Mouse (Mus musculus) limb, embryonic 11.5 days (tissue): Measurements from ENCODE around the gene Zfp653. TPM values are rescaled to one million over a fixed set of nuclear protein-coding genes. Genes with fewer than 3 reads are reported as not detected.
A peak's percentile ranks its signal among the peaks of the same experiment; 100 is the strongest.
"Not testable (repeated sequence)": the region's sequence is repeated elsewhere in the genome, so short reads cannot be mapped to it uniquely, and the experiment has no call there.

Experiments
- ATAC-seq: fragments of 200-750 bp; cut with Nextera tagmentation; 2 replicates; pipeline ENCODE4 v1.8.0; 2017; ENCODE audit warnings: low read depth; ENCODE audit not compliant: insufficient number of reproducible peaks, low FRiP score, low TSS enrichment
- DNase-seq: peaks from one replicate; pipeline ENCODE4 v3.0.0-alpha.2; 2015; ENCODE audit warnings: low spot score
- H3K27ac ChIP-seq: fragments of 300-500 bp; sonication (generic); replicated peaks from 2 replicates; pipeline ENCODE4 v1.5.1; 2014; ENCODE audit warnings: low read depth, mild to moderate bottlenecking, low read length
- H3K27me3 ChIP-seq: fragments of 300-500 bp; sonication (generic); 2 replicates; pipeline ENCODE4 v1.6.1; 2014; ENCODE audit warnings: mild to moderate bottlenecking, low read length, mixed read lengths; ENCODE audit not compliant: control insufficient read depth, insufficient read depth
- H3K36me3 ChIP-seq: fragments of 300-500 bp; sonication (generic); 2 replicates; pipeline ENCODE4 v1.6.1; 2014; ENCODE audit warnings: mild to moderate bottlenecking, low read length, moderate library complexity, mixed read lengths; ENCODE audit not compliant: control insufficient read depth, insufficient read depth
- H3K4me1 ChIP-seq: fragments of 300-500 bp; sonication (generic); 2 replicates; pipeline ENCODE4 v1.6.1; 2014; ENCODE audit warnings: low read length, mixed read lengths; ENCODE audit not compliant: control insufficient read depth, insufficient read depth
- H3K4me2 ChIP-seq: fragments of 300-500 bp; sonication (generic); 2 replicates; pipeline ENCODE4 v1.6.1; 2014; ENCODE audit warnings: low read depth, mild to moderate bottlenecking, moderate library complexity; ENCODE audit not compliant: severe bottlenecking
- H3K4me3 ChIP-seq: fragments of 300-500 bp; sonication (generic); 2 replicates; pipeline ENCODE4 v1.5.1; 2014; ENCODE audit warnings: low read depth, low read length
- H3K9ac ChIP-seq: fragments of 300-500 bp; sonication (generic); 2 replicates; pipeline ENCODE4 v1.6.1; 2014; ENCODE audit warnings: mild to moderate bottlenecking, low read length
- H3K9me3 ChIP-seq: fragments of 300-500 bp; sonication (generic); 2 replicates; pipeline ENCODE4 v1.6.1; 2016; ENCODE audit warnings: low read length; ENCODE audit not compliant: control insufficient read depth
- WGBS: fragments of 180-500 bp; shearing (Covaris S2); extraction: QIAGEN DNeasy Blood & Tissue Kit; methylation state at CpG from one replicate; pipeline ENCODE4 v1.1.7; 2014; 5-methylcytosine and 5-hydroxymethylcytosine counted together
- polyA plus RNA-seq: library from polyadenylated mRNA; unstranded; fragments of >200 nt; fragmentation: Nextera tagmentation; extraction: Ambion mirVana; gene quantifications from 2 replicates; pipeline ENCODE4 v1.2.1, GENCODE M21; 2014

The Zfp653 gene
- polyA plus RNA-seq, 1 experiment from 2014 or later: 8.7 TPM

DNA sequence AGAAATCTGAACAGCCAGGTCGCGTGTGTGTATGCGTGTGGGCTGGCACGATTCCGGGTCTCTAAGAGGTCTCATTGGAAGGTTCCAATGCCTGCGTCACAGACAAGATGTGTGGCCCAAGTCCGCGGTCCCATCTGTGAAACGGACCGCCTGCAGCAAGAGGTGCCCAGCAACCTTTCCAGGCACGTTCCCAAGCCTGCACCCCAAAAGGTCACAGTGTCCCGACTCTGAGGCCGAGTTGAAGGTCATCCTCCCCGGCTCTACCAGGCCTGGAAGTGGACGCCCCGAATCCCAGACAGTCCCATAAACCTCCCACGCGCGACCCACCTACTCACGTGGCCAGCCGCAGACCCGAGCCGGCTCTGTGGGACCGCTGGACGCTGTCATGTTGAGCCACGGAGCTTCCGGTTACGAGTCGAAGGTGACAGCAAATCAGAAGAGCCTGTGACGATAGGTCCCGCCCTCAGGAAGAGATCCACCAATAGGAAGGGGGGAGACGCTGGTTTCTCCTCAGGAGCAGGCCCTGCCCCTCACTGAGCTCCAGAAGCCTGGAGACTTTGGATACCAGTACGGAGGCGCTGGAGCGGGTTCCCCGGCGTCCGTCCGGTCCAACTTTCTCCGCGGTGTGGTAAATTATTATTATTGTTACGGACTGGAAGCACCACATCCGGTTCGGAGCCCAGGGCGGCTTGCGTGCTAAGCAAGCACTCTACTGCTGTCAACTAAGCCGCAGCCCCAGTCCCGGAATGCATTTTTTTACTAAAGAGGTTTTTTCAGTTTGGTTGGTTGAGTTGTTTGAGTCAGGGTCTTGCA, 14.1 kb upstream of the Zfp653 start, which contains the start of gene Ecsit:
Ecsit (minus strand) TSS at position 417 of the 813 bp plus-strand sequence.
- Histone ChIP-seq H3K4me2 (peak within 1 kb of the TSS; percentile 79), H3K9ac (peak within 1 kb of the TSS; percentile 62), H3K9me3 (no peaks in the 10 kb centered on the region), H3K36me3 (no peaks in the 10 kb centered on the region), H3K27ac (no peak within 1 kb of the TSS), H3K4me3 (peak within 1 kb of the TSS; percentile 77), H3K27me3 (no peaks in the 10 kb centered on the region), H3K4me1 (peaks cover 6% of the 10 kb centered on the region; the same call in 1 of the 2 replicates)
- ATAC-seq (peak; percentile 97), DNase-seq (peak; percentile 93)
- WGBS: under 1% methylated on average over 48 of the region's 48 CpGs

DNA sequence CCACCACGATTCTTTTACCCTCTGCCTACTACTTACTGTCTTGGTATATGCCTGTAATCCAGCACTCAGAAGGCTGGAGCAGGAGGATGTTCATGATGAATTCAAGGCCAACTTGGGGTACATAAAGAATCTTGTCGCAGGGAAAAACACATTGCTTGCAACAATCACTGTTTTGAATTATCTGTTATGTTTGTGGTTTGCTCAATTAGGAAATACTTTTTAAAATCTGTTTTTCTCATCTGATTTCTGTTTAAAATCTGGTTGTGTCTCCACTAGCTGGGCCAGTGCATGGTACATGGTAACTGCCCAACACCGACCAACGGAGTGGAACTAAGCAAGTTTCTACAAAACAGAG, 13.5 kb upstream of the Zfp653 start:
- Histone ChIP-seq H3K4me3 (peak overlapping the region; percentile 77), H3K4me1 (peaks cover 6% of the 10 kb centered on the region; the same call in 1 of the 2 replicates), H3K9me3 (no peaks in the 10 kb centered on the region), H3K4me2 (peak overlapping the region; percentile 79), H3K27me3 (no peaks in the 10 kb centered on the region), H3K36me3 (no peaks in the 10 kb centered on the region), H3K9ac (peak overlapping the region; percentile 62), H3K27ac (no peak overlapping the region)
- 37% methylated on average over 4 of the region's 4 CpGs for WGBS
- DNase-seq: no peak
- no peak for ATAC-seq

DNA sequence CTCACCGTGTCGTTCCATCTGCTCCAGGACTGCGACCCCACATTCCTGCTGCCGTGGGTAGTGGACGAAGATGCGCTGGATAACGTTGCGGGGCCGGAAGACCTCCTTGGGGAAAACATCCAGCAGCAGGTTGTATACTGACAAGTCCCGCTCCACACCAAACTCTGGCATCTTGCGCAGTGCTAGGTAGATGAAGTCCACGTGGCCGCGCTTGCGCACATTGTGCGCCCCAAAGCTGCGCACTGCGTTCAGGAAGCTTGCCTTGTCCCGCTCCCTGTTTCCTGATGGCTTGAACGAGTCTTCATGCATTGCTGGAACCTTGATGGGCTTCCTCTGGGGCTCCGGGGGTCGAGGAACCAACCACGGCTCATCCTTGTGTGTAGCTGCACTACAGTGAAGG, 5.0 kb upstream of the Zfp653 start:
- ATAC-seq (no peak), DNase-seq (no peak)
- H3K4me3 ChIP-seq: no peak overlapping the region
- no peak overlapping the region for H3K9ac ChIP-seq
- H3K27ac ChIP-seq: no peak overlapping the region
- no peaks in the 10 kb centered on the region for H3K27me3 ChIP-seq
- H3K4me1 ChIP-seq: no peaks in the 10 kb centered on the region
- 91% methylated on average over 23 of the region's 23 CpGs for WGBS
- 0 out of 2 replicates have a peak, but pooled peaks cover 2% of the 10 kb centered on the region for H3K36me3 ChIP-seq
- no peaks in the 10 kb centered on the region for H3K9me3 ChIP-seq
- no peak overlapping the region for H3K4me2 ChIP-seq

DNA sequence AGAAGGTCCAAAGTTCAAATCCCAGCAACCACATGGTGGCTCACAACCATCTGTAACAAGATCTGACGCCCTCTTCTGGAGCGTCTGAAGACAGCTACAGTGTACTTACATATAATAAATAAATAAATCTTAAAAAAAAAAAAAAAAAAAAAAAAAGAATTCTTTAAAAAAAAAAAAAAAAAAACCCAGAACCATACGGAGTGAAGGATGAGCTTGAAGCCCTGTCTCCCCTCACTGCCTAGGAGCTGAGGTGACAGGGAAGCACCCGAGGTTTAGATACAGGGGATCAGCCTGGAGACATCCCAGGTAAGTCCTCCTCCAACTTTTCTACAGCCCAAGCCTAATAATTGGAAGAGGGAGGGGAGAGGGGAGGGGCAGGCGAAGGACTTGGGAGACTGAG, 4.6 kb upstream of the Zfp653 start:
- ATAC-seq, DNase-seq, H3K4me3 ChIP-seq, H3K27ac ChIP-seq, H3K4me2 ChIP-seq, H3K4me1 ChIP-seq, H3K27me3 ChIP-seq, H3K36me3 ChIP-seq, H3K9me3 ChIP-seq, H3K9ac ChIP-seq: not testable (repeated sequence)
- WGBS: 75% methylated on average over 5 of the region's 5 CpGs

DNA sequence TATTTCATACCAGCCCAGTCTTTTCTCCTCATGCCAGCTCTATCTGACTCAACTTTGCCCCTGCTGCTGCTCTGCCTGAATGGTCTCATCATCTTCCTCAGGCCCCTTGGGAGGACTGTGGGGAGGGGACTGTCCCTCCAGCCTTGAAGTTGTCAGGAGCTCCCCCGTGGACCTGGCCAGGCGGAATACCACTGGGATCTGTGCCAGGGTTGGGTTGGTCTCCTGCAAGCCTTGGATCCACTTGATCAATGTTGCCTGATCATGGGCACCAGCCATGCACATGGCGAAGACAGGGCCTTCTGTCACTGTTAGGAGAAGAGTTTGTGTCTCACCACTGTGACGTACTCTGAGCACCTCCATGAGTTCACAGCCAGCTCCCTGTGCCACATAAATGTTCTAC, 1.1 kb upstream of the Zfp653 start:
- Histone ChIP-seq H3K4me2 (no peak overlapping the region), H3K27me3 (no peaks in the 10 kb centered on the region), H3K4me1 (peaks cover 5% of the 10 kb centered on the region; the same call in 1 of the 2 replicates), H3K9ac (no peak overlapping the region), H3K9me3 (no peaks in the 10 kb centered on the region), H3K27ac (no peak overlapping the region), H3K4me3 (no peak overlapping the region), H3K36me3 (0 out of 2 replicates have a peak, but pooled peaks cover 2% of the 10 kb centered on the region)
- ATAC-seq (no peak), DNase-seq (no peak)
- WGBS: 95% methylated on average over 4 of the region's 4 CpGs

DNA sequence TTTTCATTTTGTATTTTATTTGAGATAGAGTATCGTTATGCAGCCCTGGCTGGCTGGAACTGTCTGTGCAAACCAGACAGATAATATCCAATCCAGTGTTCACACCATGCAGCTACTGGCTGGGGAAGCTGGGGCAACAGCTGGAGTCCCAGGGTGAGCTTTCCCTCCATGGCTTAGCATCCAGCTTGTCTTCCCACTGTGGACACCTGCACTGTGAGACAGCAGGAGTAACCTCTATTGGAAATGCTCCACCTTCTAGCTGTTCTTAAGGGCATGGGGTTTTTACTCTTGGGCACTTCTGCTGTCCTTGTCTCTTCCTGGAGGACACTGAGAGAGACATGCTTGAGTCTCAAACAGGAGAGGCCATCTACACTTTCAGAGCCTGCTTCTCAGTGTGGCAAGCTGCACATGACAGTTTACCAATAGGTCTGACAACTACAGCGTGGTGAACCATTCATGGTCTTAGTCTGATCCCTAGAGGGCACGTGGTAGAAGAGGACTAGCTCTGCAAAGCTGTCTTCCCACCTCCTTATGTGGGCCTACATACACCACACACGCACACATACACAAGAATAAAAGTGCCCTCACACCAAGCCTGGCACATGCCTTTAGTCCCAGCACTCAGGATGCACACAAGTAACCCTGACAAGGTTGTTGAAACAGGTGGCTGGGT, 1.2 kb downstream of the Zfp653 start:
- no peak overlapping the region for H3K27ac ChIP-seq
- peak; percentile 7; the same call in 1 of the 2 replicates for ATAC-seq
- DNase-seq: no peak

DNA sequence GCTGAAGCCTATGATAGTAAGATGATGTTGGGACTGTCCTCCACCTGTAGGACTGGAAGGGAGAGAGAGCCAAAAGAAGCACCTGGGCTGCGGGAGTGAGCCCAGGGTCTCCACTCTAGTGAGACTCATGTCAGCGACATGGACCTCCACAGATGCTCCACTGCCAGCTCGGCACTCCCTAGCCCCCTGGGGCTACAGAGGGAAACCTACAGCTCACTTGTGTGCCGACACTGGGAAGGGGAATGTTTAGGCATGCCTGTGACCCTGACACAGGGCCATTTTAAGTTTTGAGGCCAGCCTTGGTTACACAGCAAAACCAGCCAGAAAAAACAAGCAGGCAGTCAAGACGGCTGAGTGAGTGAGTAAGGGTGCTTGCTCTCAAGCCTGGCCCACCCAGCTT, 4.0 kb downstream of the Zfp653 start:
- Histone ChIP-seq H3K36me3 (peaks cover 14% of the 10 kb centered on the region; the same call in 1 of the 2 replicates), H3K4me2 (no peak overlapping the region), H3K9ac (no peak overlapping the region), H3K9me3 (no peaks in the 10 kb centered on the region), H3K4me3 (no peak overlapping the region), H3K4me1 (peaks cover 5% of the 10 kb centered on the region; the same call in 1 of the 2 replicates), H3K27me3 (no peaks in the 10 kb centered on the region), H3K27ac (no peak overlapping the region)
- ATAC-seq (no peak), DNase-seq (no peak)
- 73% methylated on average over 5 of the region's 5 CpGs for WGBS

More for the DNA sequence above, 1.2 kb downstream of the Zfp653 start:
- peaks cover 7% of the 10 kb centered on the region; the same call in 1 of the 2 replicates for H3K36me3 ChIP-seq
- H3K27me3 ChIP-seq: no peaks in the 10 kb centered on the region
- H3K9me3 ChIP-seq: no peaks in the 10 kb centered on the region
- H3K4me2 ChIP-seq: peak overlapping the region; percentile 36
- H3K4me3 ChIP-seq: peak overlapping the region; percentile 62
- WGBS: 70% methylated on average over 4 of the region's 4 CpGs
- H3K9ac ChIP-seq: no peak overlapping the region
- peaks cover 5% of the 10 kb centered on the region; the same call in 1 of the 2 replicates for H3K4me1 ChIP-seq

DNA sequence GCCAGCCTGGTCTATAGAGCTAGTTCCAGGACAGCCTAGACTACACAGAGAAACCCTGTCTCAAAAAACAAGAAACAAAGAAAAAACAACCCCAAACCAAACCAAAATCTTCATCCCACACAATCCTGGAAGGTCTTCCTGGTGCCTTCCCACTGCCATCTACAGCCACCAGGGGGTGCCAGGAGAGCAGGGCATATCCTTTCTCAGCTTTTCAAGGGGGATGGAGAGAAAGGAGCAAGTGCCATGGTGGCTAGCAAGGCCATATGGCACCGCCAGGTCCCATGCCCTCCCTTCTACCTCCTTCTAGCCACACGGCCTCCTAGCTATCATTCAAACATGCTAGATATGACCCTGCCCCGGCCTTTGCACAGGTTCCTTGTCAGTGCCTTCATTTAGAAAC, 4.7 kb downstream of the Zfp653 start:
- Histone ChIP-seq H3K9ac (no peak overlapping the region), H3K4me1 (peaks cover 5% of the 10 kb centered on the region; the same call in 1 of the 2 replicates), H3K9me3 (no peaks in the 10 kb centered on the region), H3K4me3 (no peak overlapping the region), H3K27me3 (no peaks in the 10 kb centered on the region), H3K27ac (no peak overlapping the region), H3K36me3 (peaks cover 14% of the 10 kb centered on the region; the same call in 1 of the 2 replicates), H3K4me2 (no peak overlapping the region)
- DNase-seq: peak; percentile 54
- WGBS: 65% methylated on average over 3 of the region's 3 CpGs
- no peak for ATAC-seq
